Mouse (Mus musculus) heart, embryonic 14.5 days (tissue): ENCODE data around the gene Crk. TPM values are rescaled to one million over a fixed set of nuclear protein-coding genes. Genes with fewer than 3 reads are reported as not detected.
"Not testable (repeated sequence)": the region's sequence is repeated elsewhere in the genome, so short reads cannot be mapped to it uniquely, and the experiment has no call there.

Source experiments
- ATAC-seq: fragments of 200-750 bp; cut with Nextera tagmentation; 2 replicates; pipeline ENCODE4 v1.8.0; 2017; ENCODE audit warnings: low read depth, moderate TSS enrichment; ENCODE audit not compliant: insufficient number of reproducible peaks, insufficient read depth, low FRiP score
- H3K27ac ChIP-seq, 2 experiments: fragments of 200-500 bp in 1 of 2; fragments of 300-500 bp in 1 of 2; sonication (generic) in 1 of 2; replicated peaks in 1 of 2; 2 replicates each; pipeline ENCODE4 v1.5.1; 2012 to 2014; ENCODE audit warnings: low read depth in 2 of 2, low read length in 2 of 2, control low read depth in 1 of 2, mild to moderate bottlenecking in 1 of 2, mixed read lengths in 1 of 2; ENCODE audit not compliant: control insufficient read depth in 1 of 2, insufficient read depth in 1 of 2
- H3K27me3 ChIP-seq: fragments of 300-500 bp; sonication (generic); 2 replicates; pipeline ENCODE4 v1.6.1; 2014; ENCODE audit warnings: mild to moderate bottlenecking, low read length, control low read depth; ENCODE audit not compliant: control insufficient read depth, insufficient read depth
- H3K36me3 ChIP-seq: fragments of 300-500 bp; sonication (generic); 2 replicates; pipeline ENCODE4 v1.6.1; 2014; ENCODE audit warnings: mild to moderate bottlenecking, control low read depth, low read length, mixed read lengths; ENCODE audit not compliant: control insufficient read depth, insufficient read depth
- H3K4me1 ChIP-seq, 2 experiments: fragments of 200-500 bp in 1 of 2; fragments of 300-500 bp in 1 of 2; sonication (generic) in 1 of 2; 2 replicates each; pipeline ENCODE4 v1.6.1; 2012 to 2014; ENCODE audit warnings: low read length in 2 of 2, control low read depth in 1 of 2, mixed read lengths in 1 of 2; ENCODE audit not compliant: control insufficient read depth in 2 of 2, insufficient read depth in 2 of 2
- H3K4me2 ChIP-seq: fragments of 300-500 bp; sonication (generic); 2 replicates; pipeline ENCODE4 v1.6.1; 2014; ENCODE audit warnings: mild to moderate bottlenecking, low read length
- H3K4me3 ChIP-seq, 2 experiments: fragments of 200-500 bp in 1 of 2; fragments of 300-500 bp in 1 of 2; sonication (generic) in 1 of 2; 2 replicates each; pipeline ENCODE4 v1.5.1; 2012 to 2014; ENCODE audit warnings: low read length in 2 of 2, mild to moderate bottlenecking in 2 of 2, control low read depth in 1 of 2, low read depth in 1 of 2, moderate library complexity in 1 of 2; ENCODE audit not compliant: control insufficient read depth in 1 of 2, insufficient read depth in 1 of 2
- H3K9ac ChIP-seq: fragments of 300-500 bp; sonication (generic); 2 replicates; pipeline ENCODE4 v1.6.1; 2014; ENCODE audit warnings: mild to moderate bottlenecking, low read length
- H3K9me3 ChIP-seq: fragments of 300-500 bp; sonication (generic); 2 replicates; pipeline ENCODE4 v1.6.1; 2016; ENCODE audit warnings: low read length, control low read depth; ENCODE audit not compliant: control insufficient read depth
- WGBS: fragments of 180-500 bp; shearing (Covaris S2); extraction: QIAGEN DNeasy Blood & Tissue Kit; methylation state at CpG from one replicate; pipeline ENCODE4 v1.1.7; 2014; 5-methylcytosine and 5-hydroxymethylcytosine counted together
- polyA plus RNA-seq: library from polyadenylated mRNA; unstranded; fragments of >200 nt; fragmentation: Nextera tagmentation; extraction: Ambion mirVana; gene quantifications from 2 replicates; pipeline ENCODE4 v1.2.1, GENCODE M21; 2014

The Crk gene
- polyA plus RNA-seq, 1 experiment from 2014 or later, result 86.0 TPM

DNA sequence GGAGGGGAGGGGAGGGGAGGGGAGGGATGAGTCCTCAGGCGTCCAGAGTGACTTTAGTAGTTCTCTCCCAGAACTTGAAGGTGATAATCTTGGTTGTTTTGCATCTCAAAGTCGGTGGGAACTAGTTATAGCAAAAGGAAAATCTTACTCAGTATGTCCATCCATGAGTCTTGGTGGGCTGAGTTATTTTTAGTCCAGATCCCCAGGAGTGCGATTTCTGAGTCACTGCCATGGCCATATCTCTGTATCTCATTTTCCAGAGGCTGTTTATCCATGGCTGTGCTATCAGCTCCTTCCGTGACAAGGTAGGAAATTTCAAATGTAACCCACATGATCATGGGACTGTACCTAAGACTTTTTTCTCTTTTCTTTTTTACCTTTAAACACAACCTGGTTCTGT lies 43.3 kb downstream of the Crk start:
- Histone ChIP-seq H3K36me3 (no peaks in the 10 kb centered on the region), H3K27ac (peak overlapping the region in 1 of 2 experiments; percentile 10; a peak in 1 of 4 replicates), H3K4me2 (no peak overlapping the region), H3K4me1 (peaks cover 0 to 7% of the 10 kb centered on the region in 2 experiments; a peak in 2 of 4 replicates), H3K9me3 (peaks cover 8% of the 10 kb centered on the region; the same call in 1 of the 2 replicates), H3K4me3 (no peak overlapping the region), H3K27me3 (no peaks in the 10 kb centered on the region), H3K9ac (no peak overlapping the region)
- 8% methylated on average over 4 of the region's 4 CpGs for WGBS
- no peak for ATAC-seq

DNA sequence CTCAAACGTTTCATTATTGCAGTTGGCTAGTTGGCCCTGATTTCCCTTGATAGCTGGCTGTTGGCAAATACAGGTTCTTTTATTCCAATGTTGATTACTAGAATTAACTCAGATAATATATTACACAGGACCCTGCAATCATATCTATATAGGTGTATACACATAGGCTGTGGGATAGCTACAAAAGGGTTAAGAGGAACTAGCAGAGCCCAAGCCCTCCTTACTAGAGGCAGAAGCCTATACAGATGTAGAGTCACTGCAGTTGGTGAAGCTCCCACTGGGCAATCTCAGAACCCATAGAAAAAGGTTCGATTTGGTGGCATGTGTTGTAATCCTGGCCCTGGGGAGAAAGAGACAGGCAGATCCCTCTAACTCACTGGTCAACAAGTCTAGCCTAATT lies 48.1 kb downstream of the Crk start:
- WGBS, result 56% methylated on average over 2 of the region's 2 CpGs
- H3K4me3 ChIP-seq, result no peak overlapping the region

GRCm38 (mm10) chr11:75727659-75728058 lies 48.6 kb downstream of the Crk start:
- H3K36me3 ChIP-seq, H3K4me2 ChIP-seq, H3K9me3 ChIP-seq, H3K27me3 ChIP-seq, H3K4me3 ChIP-seq, H3K27ac ChIP-seq, ATAC-seq, H3K9ac ChIP-seq: not testable (repeated sequence)
- peaks cover 0 to 12% of the 10 kb centered on the region in 2 experiments; a peak in 2 of 4 replicates for H3K4me1 ChIP-seq
- WGBS, result 92% methylated on average over 5 of the region's 6 CpGs

More for the DNA sequence above, 48.1 kb downstream of the Crk start:
- Histone ChIP-seq H3K27ac (no peak overlapping the region), H3K4me2 (no peak overlapping the region), H3K27me3 (no peaks in the 10 kb centered on the region), H3K9ac (no peak overlapping the region), H3K4me1 (peaks cover 0 to 13% of the 10 kb centered on the region in 2 experiments; a peak in 2 of 4 replicates), H3K9me3 (no peaks in the 10 kb centered on the region), H3K36me3 (no peaks in the 10 kb centered on the region)
- no peak for ATAC-seq

DNA sequence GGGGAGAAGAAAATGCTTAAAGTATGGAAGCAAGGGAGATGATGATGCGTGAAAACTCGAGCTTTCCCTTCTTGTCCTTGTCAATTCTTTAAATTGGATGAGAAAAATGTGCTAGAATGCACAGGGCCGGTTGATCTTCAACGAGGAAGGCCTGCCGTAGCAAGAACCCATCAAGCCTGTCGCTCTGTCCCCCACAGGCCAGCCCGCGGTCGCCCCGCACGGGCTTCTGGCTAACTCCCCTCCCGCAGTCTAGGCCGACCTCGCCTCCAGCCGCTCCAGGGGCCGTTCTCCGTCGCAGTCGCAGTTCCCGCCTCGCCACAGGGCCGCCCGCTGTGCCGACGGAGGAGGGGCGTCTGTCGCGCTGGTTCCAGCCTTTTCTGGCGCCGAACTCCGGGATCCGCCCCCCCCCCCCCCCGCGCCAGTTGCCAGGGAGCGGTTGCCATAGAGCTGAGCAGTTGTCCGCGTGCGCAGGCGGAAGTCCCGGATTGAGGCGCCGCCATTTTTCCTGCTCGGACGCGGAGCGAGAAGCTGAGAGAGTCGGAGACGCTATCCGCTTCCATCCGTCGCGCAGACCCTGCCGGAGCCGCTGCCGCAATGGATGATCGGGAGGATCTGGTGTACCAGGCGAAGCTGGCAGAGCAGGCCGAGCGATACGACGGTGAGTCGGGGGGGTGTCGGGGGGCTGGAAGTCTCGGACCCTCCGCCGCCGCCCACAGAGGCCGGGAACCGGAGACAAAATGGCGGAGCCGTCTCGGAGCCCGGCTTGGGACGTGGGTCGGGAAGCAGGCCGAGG lies 53.6 kb downstream of the Crk start, which contains the start of gene Ywhae:
Ywhae (plus strand) TSS at position 436 of the 793 bp plus-strand sequence.
- H3K4me3 ChIP-seq, result peak within 1 kb of the TSS; percentile 72 to 97
- H3K36me3 ChIP-seq, result 0 out of 2 replicates have a peak, but pooled peaks cover 8% of the 10 kb centered on the region
- no peaks in the 10 kb centered on the region for H3K27me3 ChIP-seq
- H3K9me3 ChIP-seq, result no peaks in the 10 kb centered on the region
- H3K4me1 ChIP-seq, result peaks cover 7 to 36% of the 10 kb centered on the region in 2 experiments
- H3K4me2 ChIP-seq, result peak within 1 kb of the TSS; percentile 72
- under 1% methylated on average over 71 of the region's 76 CpGs for WGBS
- H3K9ac ChIP-seq, result peak within 1 kb of the TSS; percentile 99
- H3K27ac ChIP-seq, result peak within 1 kb of the TSS; percentile 91 to 97
- ATAC-seq, result peak; percentile 89

DNA sequence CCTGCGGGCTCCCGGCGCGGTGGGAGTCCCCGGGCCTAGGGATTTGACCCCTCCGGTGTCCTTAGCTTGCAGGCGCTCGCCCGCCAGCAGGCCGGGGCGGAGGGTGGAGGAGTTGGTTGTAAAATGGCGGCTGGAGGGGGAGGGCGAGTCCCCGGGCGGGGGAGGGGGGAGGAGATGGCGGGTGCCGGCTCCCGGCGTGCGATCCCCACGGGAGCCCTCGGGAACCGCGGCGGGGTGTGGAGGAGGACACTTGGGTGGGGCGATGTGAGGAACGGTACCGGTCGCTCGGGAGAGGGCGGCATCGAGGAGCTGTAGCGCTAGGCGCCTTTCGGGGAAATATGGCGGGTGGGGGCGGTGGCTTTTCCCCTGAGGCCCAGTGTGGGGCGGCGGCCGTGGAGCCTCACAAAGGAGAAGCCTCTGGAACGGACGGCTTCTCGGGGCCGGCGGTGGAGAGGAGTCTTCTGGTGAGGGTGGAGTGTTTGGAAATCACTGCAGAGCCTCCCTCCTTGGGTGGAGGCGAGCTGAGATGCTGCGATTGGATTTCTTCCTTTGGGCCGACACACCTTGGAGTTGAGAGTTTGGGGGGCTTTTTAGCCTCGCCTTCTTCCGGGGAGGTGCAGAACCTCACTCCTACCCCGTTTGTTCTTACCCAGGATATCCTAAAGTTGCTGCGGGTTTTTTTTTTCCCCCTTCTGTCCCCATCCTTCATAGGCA lies 54.3 kb downstream of the Crk start:
- H3K4me3 ChIP-seq, result peak overlapping the region; percentile 72 to 97
- H3K9me3 ChIP-seq, result no peaks in the 10 kb centered on the region
- WGBS, result under 1% methylated on average over 46 of the region's 52 CpGs
- 0 out of 2 replicates have a peak, but pooled peaks cover 13% of the 10 kb centered on the region for H3K36me3 ChIP-seq
- H3K27me3 ChIP-seq, result no peaks in the 10 kb centered on the region
- peak overlapping the region; percentile 72 for H3K4me2 ChIP-seq
- peaks cover 7 to 41% of the 10 kb centered on the region in 2 experiments for H3K4me1 ChIP-seq
- H3K27ac ChIP-seq, result peak overlapping the region; percentile 91 to 97
- ATAC-seq, result peak; percentile 62
- peak overlapping the region; percentile 99 for H3K9ac ChIP-seq

GRCm38 (mm10) chr11:75735462-75736252 lies 56.6 kb downstream of the Crk start:
- Histone ChIP-seq H3K4me2 (peak overlapping the region; percentile 72), H3K4me3 (peak overlapping the region in 1 of 2 experiments; percentile 97; a peak in 1 of 4 replicates), H3K27ac (no peak overlapping the region), H3K4me1 (peaks cover 7 to 51% of the 10 kb centered on the region in 2 experiments), H3K36me3 (peaks cover 22% of the 10 kb centered on the region), H3K27me3 (no peaks in the 10 kb centered on the region), H3K9ac (no peak overlapping the region), H3K9me3 (no peaks in the 10 kb centered on the region)
- ATAC-seq, result no peak
- 72% methylated on average over 5 of the region's 5 CpGs for WGBS

DNA sequence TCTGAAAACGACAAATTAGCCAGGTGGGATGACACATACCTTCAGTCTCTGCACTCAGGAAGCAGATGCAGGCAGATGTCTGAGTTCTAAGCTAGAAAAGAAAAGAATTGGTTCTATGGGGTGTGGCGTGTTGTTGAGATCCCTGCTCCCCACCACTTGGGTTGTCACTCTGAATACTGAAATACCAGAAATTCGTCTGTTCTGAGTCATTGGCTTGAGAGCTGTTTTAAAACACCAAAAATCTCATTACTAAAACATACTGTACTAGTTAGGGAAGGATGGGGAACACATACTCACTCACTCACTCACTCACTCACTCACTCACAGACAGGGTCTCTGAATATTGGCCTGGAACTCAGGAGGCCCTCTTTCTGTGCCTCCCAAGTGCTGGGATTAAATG lies 57.9 kb downstream of the Crk start:
- Histone ChIP-seq H3K36me3 (peaks cover 22% of the 10 kb centered on the region), H3K27ac (peak overlapping the region in 1 of 2 experiments; percentile 41; a peak in 2 of 4 replicates), H3K9me3 (no peaks in the 10 kb centered on the region), H3K4me1 (peaks cover 7 to 59% of the 10 kb centered on the region in 2 experiments), H3K27me3 (no peaks in the 10 kb centered on the region), H3K4me2 (peak overlapping the region; percentile 44), H3K4me3 (no peak overlapping the region), H3K9ac (peak overlapping the region; percentile 14; the same call in 1 of the 2 replicates)
- ATAC-seq, result no peak
- WGBS, result 54% methylated on average over 3 of the region's 3 CpGs
